Mouse (Mus musculus) heart, embryonic 14.5 days (tissue): ENCODE measurements at regions not wholly inside any gene's neighbourhood (a gene's known extent, or its start where the extent isn't known, plus 50 kb on each side); places are given as distances from the start of the nearest gene placed in this dataset.
A peak's percentile ranks its signal among the peaks of the same experiment; 100 is the strongest.

Experiments
- ATAC-seq: fragments of 200-750 bp; cut with Nextera tagmentation; 2 replicates; pipeline ENCODE4 v1.8.0; 2017; ENCODE audit warnings: low read depth, moderate TSS enrichment; ENCODE audit not compliant: insufficient number of reproducible peaks, insufficient read depth, low FRiP score
- H3K27ac ChIP-seq, 2 experiments: fragments of 200-500 bp in 1 of 2; fragments of 300-500 bp in 1 of 2; sonication (generic) in 1 of 2; replicated peaks in 1 of 2; 2 replicates each; pipeline ENCODE4 v1.5.1; 2012 to 2014; ENCODE audit warnings: low read depth in 2 of 2, low read length in 2 of 2, control low read depth in 1 of 2, mild to moderate bottlenecking in 1 of 2, mixed read lengths in 1 of 2; ENCODE audit not compliant: control insufficient read depth in 1 of 2, insufficient read depth in 1 of 2
- H3K27me3 ChIP-seq: fragments of 300-500 bp; sonication (generic); 2 replicates; pipeline ENCODE4 v1.6.1; 2014; ENCODE audit warnings: mild to moderate bottlenecking, low read length, control low read depth; ENCODE audit not compliant: control insufficient read depth, insufficient read depth
- H3K36me3 ChIP-seq: fragments of 300-500 bp; sonication (generic); 2 replicates; pipeline ENCODE4 v1.6.1; 2014; ENCODE audit warnings: mild to moderate bottlenecking, control low read depth, low read length, mixed read lengths; ENCODE audit not compliant: control insufficient read depth, insufficient read depth
- H3K4me1 ChIP-seq, 2 experiments: fragments of 200-500 bp in 1 of 2; fragments of 300-500 bp in 1 of 2; sonication (generic) in 1 of 2; 2 replicates each; pipeline ENCODE4 v1.6.1; 2012 to 2014; ENCODE audit warnings: low read length in 2 of 2, control low read depth in 1 of 2, mixed read lengths in 1 of 2; ENCODE audit not compliant: control insufficient read depth in 2 of 2, insufficient read depth in 2 of 2
- H3K4me2 ChIP-seq: fragments of 300-500 bp; sonication (generic); 2 replicates; pipeline ENCODE4 v1.6.1; 2014; ENCODE audit warnings: mild to moderate bottlenecking, low read length
- H3K4me3 ChIP-seq, 2 experiments: fragments of 200-500 bp in 1 of 2; fragments of 300-500 bp in 1 of 2; sonication (generic) in 1 of 2; 2 replicates each; pipeline ENCODE4 v1.5.1; 2012 to 2014; ENCODE audit warnings: low read length in 2 of 2, mild to moderate bottlenecking in 2 of 2, control low read depth in 1 of 2, low read depth in 1 of 2, moderate library complexity in 1 of 2; ENCODE audit not compliant: control insufficient read depth in 1 of 2, insufficient read depth in 1 of 2
- H3K9ac ChIP-seq: fragments of 300-500 bp; sonication (generic); 2 replicates; pipeline ENCODE4 v1.6.1; 2014; ENCODE audit warnings: mild to moderate bottlenecking, low read length
- H3K9me3 ChIP-seq: fragments of 300-500 bp; sonication (generic); 2 replicates; pipeline ENCODE4 v1.6.1; 2016; ENCODE audit warnings: low read length, control low read depth; ENCODE audit not compliant: control insufficient read depth
- WGBS: fragments of 180-500 bp; shearing (Covaris S2); extraction: QIAGEN DNeasy Blood & Tissue Kit; methylation state at CpG from one replicate; pipeline ENCODE4 v1.1.7; 2014; 5-methylcytosine and 5-hydroxymethylcytosine counted together

- no peak overlapping the region for H3K4me3 ChIP-seq
- H3K27me3 ChIP-seq: no peaks in the 10 kb centered on the region
- no peaks in the 10 kb centered on the region for H3K9me3 ChIP-seq
- H3K9ac ChIP-seq: no peak overlapping the region
- ATAC-seq: no peak
- WGBS: 25% methylated on average over 3 of the region's 3 CpGs
- peaks cover 6% of the 10 kb centered on the region in 2 experiments for H3K4me1 ChIP-seq
- no peak overlapping the region for H3K4me2 ChIP-seq
- no peak overlapping the region for H3K27ac ChIP-seq
- no peaks in the 10 kb centered on the region for H3K36me3 ChIP-seq
These were observed 135.1 kb downstream of the Cog6 start for GRCm38 (mm10) chr3:52881981-52882380.

GRCm38 (mm10) chr3:52881139-52881538, 135.9 kb downstream of the Cog6 start:
- Histone ChIP-seq H3K4me2 (no peak overlapping the region), H3K9ac (no peak overlapping the region), H3K27ac (no peak overlapping the region), H3K4me3 (no peak overlapping the region), H3K36me3 (no peaks in the 10 kb centered on the region), H3K4me1 (peaks cover 6% of the 10 kb centered on the region in 2 experiments), H3K9me3 (no peaks in the 10 kb centered on the region), H3K27me3 (no peaks in the 10 kb centered on the region)
- no peak for ATAC-seq
- 71% methylated on average over 4 of the region's 4 CpGs for WGBS

GRCm38 (mm10) chr3:52879700-52880099, 137.3 kb downstream of the Cog6 start:
- Histone ChIP-seq H3K4me1 (peaks cover 6% of the 10 kb centered on the region in 2 experiments), H3K9me3 (no peaks in the 10 kb centered on the region), H3K27ac (no peak overlapping the region), H3K4me3 (no peak overlapping the region), H3K27me3 (no peaks in the 10 kb centered on the region), H3K36me3 (no peaks in the 10 kb centered on the region), H3K9ac (no peak overlapping the region), H3K4me2 (no peak overlapping the region)
- no peak for ATAC-seq
- 78% methylated on average over 10 of the region's 10 CpGs for WGBS

- Histone ChIP-seq H3K9ac (no peak overlapping the region), H3K27ac (0 out of 4 replicates have a peak overlapping the region, but pooled peaks of 1 of the 2 experiments have one; percentile 14), H3K9me3 (no peaks in the 10 kb centered on the region), H3K27me3 (no peaks in the 10 kb centered on the region), H3K36me3 (no peaks in the 10 kb centered on the region), H3K4me3 (no peak overlapping the region), H3K4me1 (peaks cover 6% of the 10 kb centered on the region in 2 experiments), H3K4me2 (no peak overlapping the region)
- no peak; the same call in 1 of the 2 replicates for ATAC-seq
- 43% methylated on average over 3 of the region's 3 CpGs for WGBS
These were observed 138.7 kb downstream of the Cog6 start for GRCm38 (mm10) chr3:52878334-52878733.

DNA sequence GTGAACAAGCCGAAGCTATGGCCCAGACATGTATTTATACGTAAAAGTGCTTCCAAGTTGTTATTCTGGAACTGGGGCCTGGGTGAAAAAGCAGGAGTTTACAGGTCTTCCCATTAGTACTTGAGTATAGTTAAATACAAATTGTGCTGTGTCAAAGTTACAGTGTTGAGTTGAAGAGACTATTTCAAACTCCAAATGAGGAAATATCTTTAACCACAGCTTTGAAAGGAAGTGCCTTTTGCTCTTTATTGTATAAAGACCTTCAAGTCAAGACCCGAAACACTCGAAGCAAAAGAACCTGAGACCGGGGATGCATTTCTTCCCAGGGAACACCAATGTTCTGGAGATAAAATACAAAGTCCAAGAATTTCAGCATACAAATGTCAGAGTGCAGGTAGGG, 144.8 kb downstream of the Cog6 start:
- Histone ChIP-seq H3K9ac (no peak overlapping the region), H3K36me3 (no peaks in the 10 kb centered on the region), H3K27ac (no peak overlapping the region), H3K27me3 (no peaks in the 10 kb centered on the region), H3K9me3 (no peaks in the 10 kb centered on the region), H3K4me2 (no peak overlapping the region), H3K4me3 (no peak overlapping the region), H3K4me1 (peaks cover 0 to 4% of the 10 kb centered on the region in 2 experiments; a peak in 1 of 4 replicates)
- no peak for ATAC-seq
- 88% methylated on average over 5 of the region's 5 CpGs for WGBS

GRCm38 (mm10) chr3:52863146-52863849, 153.7 kb downstream of the Cog6 start:
- Histone ChIP-seq H3K27me3 (no peaks in the 10 kb centered on the region), H3K36me3 (no peaks in the 10 kb centered on the region), H3K4me3 (no peak overlapping the region), H3K9me3 (no peaks in the 10 kb centered on the region), H3K9ac (no peak overlapping the region), H3K4me1 (no peaks in the 10 kb centered on the region), H3K27ac (no peak overlapping the region), H3K4me2 (no peak overlapping the region)
- 81% methylated on average over 8 of the region's 8 CpGs for whole genome bisulfite sequencing
- ATAC-seq: no peak

DNA sequence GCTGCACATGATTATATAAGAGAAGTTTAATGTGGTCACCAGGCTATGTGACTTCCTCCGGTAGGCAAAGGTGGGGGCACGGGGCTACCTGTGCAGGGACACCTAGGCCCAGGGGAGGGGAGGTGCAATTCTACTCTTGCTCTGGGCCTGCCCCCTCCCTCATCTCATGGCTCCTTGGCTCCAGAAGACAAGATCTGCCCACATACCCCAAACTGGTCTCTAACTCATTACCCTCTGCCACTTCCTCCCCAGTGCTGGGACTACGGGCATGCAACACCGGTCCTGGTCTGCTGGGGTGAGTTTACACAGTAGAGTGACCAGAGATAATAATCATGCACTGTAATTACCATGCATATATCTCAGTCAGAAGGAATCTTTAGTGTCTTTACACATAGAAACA, 155.0 kb downstream of the Cog6 start:
- Histone ChIP-seq H3K36me3 (no peaks in the 10 kb centered on the region), H3K9ac (no peak overlapping the region), H3K27ac (no peak overlapping the region), H3K4me3 (no peak overlapping the region), H3K9me3 (no peaks in the 10 kb centered on the region), H3K4me2 (no peak overlapping the region), H3K27me3 (no peaks in the 10 kb centered on the region), H3K4me1 (no peaks in the 10 kb centered on the region)
- WGBS: 93% methylated on average over 4 of the region's 4 CpGs
- ATAC-seq: no peak

GRCm38 (mm10) chr3:52861538-52861937, 155.5 kb downstream of the Cog6 start:
- Histone ChIP-seq H3K9me3 (no peaks in the 10 kb centered on the region), H3K4me2 (no peak overlapping the region), H3K4me1 (no peaks in the 10 kb centered on the region), H3K4me3 (no peak overlapping the region), H3K36me3 (no peaks in the 10 kb centered on the region), H3K27ac (no peak overlapping the region), H3K27me3 (no peaks in the 10 kb centered on the region), H3K9ac (no peak overlapping the region)
- ATAC-seq: no peak
- WGBS: 83% methylated on average over 13 of the region's 13 CpGs
